Mouse (Mus musculus): ENCODE results near the gene Gm10642. TPM values are rescaled to one million over a fixed set of nuclear protein-coding genes. Genes with fewer than 3 reads are reported as not detected.
A peak's percentile ranks its signal among the peaks of the same experiment; 100 is the strongest.

Gene Gm10642
- polyA plus RNA-seq, 1 experiment from 2014 or later = 0.54 TPM

- ATAC-seq (ENCODE audit: insufficient read depth, low FRiP score, low read depth) = no peak
- Histone ChIP-seq H3K4me1 (no peaks in the 10 kb centered on the region), H3K4me2 (no peak overlapping the region), H3K27ac (no peak overlapping the region), H3K9ac (no peak overlapping the region), H3K9me3 (no peaks in the 10 kb centered on the region), H3K36me3 (no peaks in the 10 kb centered on the region), H3K4me3 (replicated peaks) (no peak overlapping the region), H3K27me3 (replicated peaks) (no peaks in the 10 kb centered on the region)
- WGBS = 73% methylated on average over 4 of the region's 4 CpGs
These were observed 19.1 kb downstream of the Gm10642 start for GRCm38 (mm10) chr9:70675117-70675516.

GRCm38 (mm10) chr9:70675961-70676360 lies 19.9 kb downstream of the Gm10642 start:
- 86% methylated on average over 5 of the region's 5 CpGs for WGBS
- H3K4me3 ChIP-seq (replicated peaks) = no peak overlapping the region
- no peaks in the 10 kb centered on the region for H3K9me3 ChIP-seq
- H3K9ac ChIP-seq = no peak overlapping the region
- no peaks in the 10 kb centered on the region for H3K36me3 ChIP-seq
- no peaks in the 10 kb centered on the region for H3K27me3 ChIP-seq (replicated peaks)
- no peak for ATAC-seq (ENCODE audit: insufficient read depth, low FRiP score, low read depth)
- no peaks in the 10 kb centered on the region for H3K4me1 ChIP-seq
- H3K4me2 ChIP-seq = no peak overlapping the region
- H3K27ac ChIP-seq = no peak overlapping the region

GRCm38 (mm10) chr9:70678682-70679131 lies 22.7 kb downstream of the Gm10642 start, which contains the start of gene Adam10:
Gene Adam10, plus strand, starts transcription at chr9:70678997.
- peak within 1 kb of the TSS; percentile 95 for H3K9ac ChIP-seq
- no peaks in the 10 kb centered on the region for H3K9me3 ChIP-seq
- peak within 1 kb of the TSS; percentile 70 for H3K4me2 ChIP-seq
- peak within 1 kb of the TSS; percentile 97 for H3K4me3 ChIP-seq (replicated peaks)
- H3K27ac ChIP-seq = peak within 1 kb of the TSS; percentile 98
- H3K4me1 ChIP-seq = peaks cover 2% of the 10 kb centered on the region; the same call in 1 of the 2 replicates
- no peaks in the 10 kb centered on the region for H3K36me3 ChIP-seq
- ATAC-seq (ENCODE audit: insufficient read depth, low FRiP score, low read depth) = peak; percentile 100
- no peaks in the 10 kb centered on the region for H3K27me3 ChIP-seq (replicated peaks)
- under 1% methylated on average over 41 of the region's 48 CpGs for WGBS

GRCm38 (mm10) chr9:70679132-70680091 lies 23.4 kb downstream of the Gm10642 start:
- ATAC-seq (ENCODE audit: insufficient read depth, low FRiP score, low read depth) = peak; percentile 36
- peak overlapping the region; percentile 97 for H3K4me3 ChIP-seq (replicated peaks)
- WGBS = under 1% methylated on average over 100 of the region's 103 CpGs
- H3K4me1 ChIP-seq = peaks cover 2% of the 10 kb centered on the region; the same call in 1 of the 2 replicates
- H3K9ac ChIP-seq = peak overlapping the region; percentile 95
- H3K9me3 ChIP-seq = no peaks in the 10 kb centered on the region
- no peaks in the 10 kb centered on the region for H3K27me3 ChIP-seq (replicated peaks)
- H3K36me3 ChIP-seq = no peaks in the 10 kb centered on the region
- peak overlapping the region; percentile 64 for H3K4me2 ChIP-seq
- peak overlapping the region; percentile 98 for H3K27ac ChIP-seq

GRCm38 (mm10) chr9:70682202-70682601 lies 26.2 kb downstream of the Gm10642 start:
- Histone ChIP-seq H3K36me3 (no peaks in the 10 kb centered on the region), H3K4me3 (replicated peaks) (no peak overlapping the region), H3K9me3 (no peaks in the 10 kb centered on the region), H3K4me2 (no peak overlapping the region), H3K4me1 (peaks cover 2% of the 10 kb centered on the region; the same call in 1 of the 2 replicates), H3K9ac (no peak overlapping the region), H3K27ac (no peak overlapping the region), H3K27me3 (replicated peaks) (no peaks in the 10 kb centered on the region)
- ATAC-seq (ENCODE audit: insufficient read depth, low FRiP score, low read depth) = no peak
- 29% methylated on average over 1 of the region's 1 CpGs for WGBS

GRCm38 (mm10) chr9:70688301-70688968 lies 32.4 kb downstream of the Gm10642 start:
- H3K27me3 ChIP-seq (replicated peaks) = no peaks in the 10 kb centered on the region
- WGBS = 78% methylated on average over 2 of the region's 2 CpGs
- ATAC-seq (ENCODE audit: insufficient read depth, low FRiP score, low read depth) = no peak
- H3K9ac ChIP-seq = no peak overlapping the region
- H3K4me3 ChIP-seq (replicated peaks) = no peak overlapping the region
- H3K27ac ChIP-seq = no peak overlapping the region
- no peaks in the 10 kb centered on the region for H3K4me1 ChIP-seq
- no peak overlapping the region for H3K4me2 ChIP-seq
- H3K9me3 ChIP-seq = no peaks in the 10 kb centered on the region
- no peaks in the 10 kb centered on the region for H3K36me3 ChIP-seq

- ATAC-seq (ENCODE audit: insufficient read depth, low FRiP score, low read depth) = no peak
- no peak overlapping the region for H3K4me3 ChIP-seq (replicated peaks)
- no peak overlapping the region for H3K9ac ChIP-seq
- no peak overlapping the region for H3K27ac ChIP-seq
- no peaks in the 10 kb centered on the region for H3K9me3 ChIP-seq
- no peaks in the 10 kb centered on the region for H3K36me3 ChIP-seq
- H3K27me3 ChIP-seq (replicated peaks) = no peaks in the 10 kb centered on the region
- 75% methylated on average over 3 of the region's 3 CpGs for WGBS
- H3K4me2 ChIP-seq = no peak overlapping the region
- no peaks in the 10 kb centered on the region for H3K4me1 ChIP-seq
These were observed 33.9 kb downstream of the Gm10642 start for GRCm38 (mm10) chr9:70689926-70690325.

- H3K4me3 ChIP-seq (replicated peaks) = no peak overlapping the region
- no peaks in the 10 kb centered on the region for H3K36me3 ChIP-seq
- no peaks in the 10 kb centered on the region for H3K27me3 ChIP-seq (replicated peaks)
- H3K9ac ChIP-seq = no peak overlapping the region
- ATAC-seq (ENCODE audit: insufficient read depth, low FRiP score, low read depth) = no peak
- H3K27ac ChIP-seq = no peak overlapping the region
- H3K9me3 ChIP-seq = no peaks in the 10 kb centered on the region
- H3K4me2 ChIP-seq = no peak overlapping the region
- H3K4me1 ChIP-seq = no peaks in the 10 kb centered on the region
These were observed 34.5 kb downstream of the Gm10642 start for GRCm38 (mm10) chr9:70690579-70690978.

GRCm38 (mm10) chr9:70691772-70692693 lies 36.0 kb downstream of the Gm10642 start:
- H3K4me3 ChIP-seq (replicated peaks) = no peak overlapping the region
- H3K9ac ChIP-seq = no peak overlapping the region
- no peak for ATAC-seq (ENCODE audit: insufficient read depth, low FRiP score, low read depth)
- no peaks in the 10 kb centered on the region for H3K36me3 ChIP-seq
- H3K27me3 ChIP-seq (replicated peaks) = no peaks in the 10 kb centered on the region
- no peaks in the 10 kb centered on the region for H3K9me3 ChIP-seq
- H3K27ac ChIP-seq = no peak overlapping the region
- H3K4me1 ChIP-seq = no peaks in the 10 kb centered on the region
- 71% methylated on average over 2 of the region's 2 CpGs for WGBS
- no peak overlapping the region for H3K4me2 ChIP-seq

GRCm38 (mm10) chr9:70695723-70696122 lies 39.7 kb downstream of the Gm10642 start:
- H3K27me3 ChIP-seq (replicated peaks) = no peaks in the 10 kb centered on the region
- H3K36me3 ChIP-seq = no peaks in the 10 kb centered on the region
- H3K27ac ChIP-seq = no peak overlapping the region
- H3K9me3 ChIP-seq = no peaks in the 10 kb centered on the region
- no peak for ATAC-seq (ENCODE audit: insufficient read depth, low FRiP score, low read depth)
- H3K4me2 ChIP-seq = no peak overlapping the region
- H3K4me3 ChIP-seq (replicated peaks) = no peak overlapping the region
- 95% methylated on average over 2 of the region's 2 CpGs for WGBS
- H3K4me1 ChIP-seq = peaks cover 2% of the 10 kb centered on the region; the same call in 1 of the 2 replicates
- H3K9ac ChIP-seq = no peak overlapping the region

- no peaks in the 10 kb centered on the region for H3K36me3 ChIP-seq
- WGBS = 61% methylated on average over 1 of the region's 1 CpGs
- H3K4me1 ChIP-seq = peaks cover 2% of the 10 kb centered on the region; the same call in 1 of the 2 replicates
- H3K9me3 ChIP-seq = no peaks in the 10 kb centered on the region
- H3K27me3 ChIP-seq (replicated peaks) = no peaks in the 10 kb centered on the region
- ATAC-seq (ENCODE audit: insufficient read depth, low FRiP score, low read depth) = no peak
- H3K27ac ChIP-seq = no peak overlapping the region
- no peak overlapping the region for H3K9ac ChIP-seq
- no peak overlapping the region for H3K4me2 ChIP-seq
- H3K4me3 ChIP-seq (replicated peaks) = no peak overlapping the region
These were observed 42.0 kb downstream of the Gm10642 start for GRCm38 (mm10) chr9:70698090-70698489.

Data from stomach, embryonic 15.5 days (tissue).